Mouse (Mus musculus) forebrain, embryonic 15.5 days (tissue): Measurements from ENCODE around the gene Otop3. TPM values are rescaled to one million over a fixed set of nuclear protein-coding genes. Genes with fewer than 3 reads are reported as not detected.

Experiments
- ATAC-seq: fragments of 200-750 bp; cut with Nextera tagmentation; replicated peaks from 2 replicates; pipeline ENCODE4 v1.8.0; 2017; ENCODE audit warnings: mild to moderate bottlenecking, moderate TSS enrichment, moderate library complexity
- H3K27ac ChIP-seq: fragments of 300-500 bp; sonication (generic); replicated peaks from 2 replicates; pipeline ENCODE4 v1.5.1; 2015; ENCODE audit warnings: mild to moderate bottlenecking, inconsistent platforms
- H3K27me3 ChIP-seq: fragments of 300-500 bp; sonication (generic); 2 replicates; pipeline ENCODE4 v1.6.1; 2015; ENCODE audit warnings: inconsistent platforms
- H3K36me3 ChIP-seq: fragments of 300-500 bp; sonication (generic); 2 replicates; pipeline ENCODE4 v1.6.1; 2015; ENCODE audit warnings: mild to moderate bottlenecking, inconsistent platforms
- H3K4me1 ChIP-seq: fragments of 300-500 bp; sonication (generic); 2 replicates; pipeline ENCODE4 v1.6.1; 2015; ENCODE audit warnings: inconsistent platforms
- H3K4me2 ChIP-seq: fragments of 300-500 bp; sonication (generic); replicated peaks from 2 replicates; pipeline ENCODE4 v1.6.1; 2015; ENCODE audit warnings: mild to moderate bottlenecking, inconsistent platforms
- H3K4me3 ChIP-seq: fragments of 300-500 bp; sonication (generic); 2 replicates; pipeline ENCODE4 v1.5.1; 2015; ENCODE audit warnings: mild to moderate bottlenecking, inconsistent platforms
- H3K9ac ChIP-seq: fragments of 300-500 bp; sonication (generic); replicated peaks from 2 replicates; pipeline ENCODE4 v1.6.1; 2015; ENCODE audit warnings: mild to moderate bottlenecking, inconsistent platforms
- H3K9me3 ChIP-seq: fragments of 300-500 bp; sonication (generic); 2 replicates; pipeline ENCODE4 v1.6.1; 2016; ENCODE audit warnings: inconsistent platforms
- WGBS: fragments of 180-500 bp; shearing (Covaris S2); methylation state at CpG from one replicate; pipeline ENCODE4 v1.1.7; 2015; ENCODE audit warnings: mixed read lengths; 5-methylcytosine and 5-hydroxymethylcytosine counted together
- polyA plus RNA-seq: library from polyadenylated mRNA; unstranded; fragments of >200 nt; fragmentation: Nextera tagmentation; extraction: Ambion mirVana; gene quantifications from 2 replicates; pipeline ENCODE4 v1.2.1, GENCODE M21; 2015

Otop3 gene
- polyA plus RNA-seq, 1 experiment from 2014 or later: 0.25 TPM

DNA sequence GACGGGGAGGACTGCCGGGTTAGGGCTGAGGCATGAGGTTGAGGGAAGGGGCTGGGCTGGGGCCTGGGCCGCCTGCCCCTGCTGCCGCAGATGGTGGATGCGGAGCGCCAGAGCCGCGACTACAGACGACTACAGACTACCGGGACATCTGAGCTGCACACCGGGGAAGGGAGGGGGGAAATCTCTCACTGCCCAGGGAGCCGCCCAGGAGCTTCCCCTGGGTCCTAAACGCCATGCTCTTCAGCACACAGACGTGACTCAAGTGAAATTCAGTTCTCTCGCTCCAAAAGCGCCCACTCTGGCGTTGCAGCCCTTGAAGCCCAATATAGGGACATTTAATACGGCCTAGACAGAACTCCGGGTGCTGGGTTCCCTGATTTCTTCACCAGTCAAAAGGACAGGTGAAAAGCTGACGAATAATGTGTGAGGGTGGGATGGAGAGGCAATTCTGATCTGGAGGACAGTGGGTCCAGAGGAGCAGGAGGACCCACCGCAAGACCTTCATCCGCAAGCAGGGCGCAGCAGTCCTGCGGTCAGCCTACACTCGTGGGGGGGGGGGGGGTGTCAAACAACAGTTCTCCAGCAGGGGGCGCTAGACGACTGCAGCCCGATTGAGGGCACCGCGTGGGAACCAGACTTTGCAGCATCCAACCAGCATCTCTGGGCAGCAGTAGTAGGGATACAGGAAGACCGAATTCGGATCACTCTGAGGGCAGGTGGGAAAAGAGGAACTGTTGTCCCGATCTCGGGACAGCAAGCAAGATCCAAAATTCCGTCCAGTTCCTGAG is 12.4 kb upstream of the Otop3 start, which contains the start of gene Ush1g:
TSS of gene Ush1g (minus strand) at position 136 of the 788 bp plus-strand sequence.
- H3K27ac ChIP-seq: no peak within 1 kb of the TSS
- 3% methylated on average over 35 of the region's 35 CpGs for WGBS
- H3K9me3 ChIP-seq: no peaks in the 10 kb centered on the region
- no peak for ATAC-seq
- peaks cover 73% of the 10 kb centered on the region for H3K27me3 ChIP-seq
- peak within 1 kb of the TSS; percentile 12; the same call in 1 of the 2 replicates for H3K4me3 ChIP-seq
- H3K9ac ChIP-seq: no peak within 1 kb of the TSS
- H3K4me2 ChIP-seq: peak within 1 kb of the TSS; percentile 10; the same call in 1 of the 2 replicates
- H3K36me3 ChIP-seq: no peaks in the 10 kb centered on the region
- H3K4me1 ChIP-seq: peaks cover 32% of the 10 kb centered on the region

DNA sequence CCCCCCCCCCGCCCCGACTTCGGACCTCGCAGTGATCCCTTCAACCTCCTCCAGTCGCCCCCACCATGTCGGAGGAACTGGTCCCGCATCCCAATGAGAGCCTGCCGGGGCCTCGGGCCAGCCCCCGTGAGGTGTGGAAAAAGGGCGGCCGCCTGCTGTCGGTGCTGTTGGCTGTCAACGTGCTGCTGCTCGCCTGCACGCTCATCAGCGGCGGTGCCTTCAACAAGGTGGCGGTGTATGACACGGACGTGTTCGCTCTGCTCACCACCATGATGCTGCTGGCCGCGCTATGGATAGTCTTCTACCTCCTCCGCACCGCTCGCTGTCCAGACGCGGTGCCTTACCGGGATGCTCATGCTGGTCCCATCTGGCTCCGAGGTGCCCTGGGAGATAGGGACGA is 11.2 kb upstream of the Otop3 start:
- H3K9me3 ChIP-seq: no peaks in the 10 kb centered on the region
- H3K4me3 ChIP-seq: no peak overlapping the region
- H3K36me3 ChIP-seq: no peaks in the 10 kb centered on the region
- peaks cover 27% of the 10 kb centered on the region for H3K4me1 ChIP-seq
- no peak overlapping the region for H3K9ac ChIP-seq
- H3K27ac ChIP-seq: no peak overlapping the region
- 0 out of 2 replicates have a peak, but pooled peaks have one; percentile 26 for ATAC-seq
- H3K4me2 ChIP-seq: no peak overlapping the region
- 18% methylated on average over 32 of the region's 32 CpGs for WGBS
- peaks cover 61% of the 10 kb centered on the region for H3K27me3 ChIP-seq

DNA sequence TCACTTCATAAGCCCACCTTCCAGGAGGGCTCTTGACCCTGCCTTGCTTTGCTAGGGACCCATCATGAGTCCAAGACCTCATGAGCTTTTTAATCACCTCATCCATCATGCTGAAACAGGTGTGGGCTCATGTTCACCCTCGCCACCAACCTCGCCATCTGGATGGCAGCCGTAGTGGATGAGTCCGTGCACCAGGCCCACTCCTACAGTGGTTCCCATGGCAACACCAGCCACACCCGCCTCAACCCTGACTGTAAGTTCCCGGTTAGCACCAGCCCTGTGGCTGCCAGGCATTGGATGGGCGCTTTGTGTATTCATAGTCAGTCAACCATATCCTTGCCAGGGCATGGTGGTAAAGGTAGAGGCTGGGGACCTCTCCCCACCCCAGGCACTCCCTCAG is 7.8 kb upstream of the Otop3 start:
- ATAC-seq: no peak
- no peaks in the 10 kb centered on the region for H3K9me3 ChIP-seq
- H3K27me3 ChIP-seq: peaks cover 29% of the 10 kb centered on the region
- WGBS: 75% methylated on average over 7 of the region's 7 CpGs
- H3K36me3 ChIP-seq: no peaks in the 10 kb centered on the region
- no peak overlapping the region for H3K4me3 ChIP-seq
- no peak overlapping the region for H3K4me2 ChIP-seq
- H3K27ac ChIP-seq: no peak overlapping the region
- peaks cover 15% of the 10 kb centered on the region for H3K4me1 ChIP-seq
- H3K9ac ChIP-seq: no peak overlapping the region

DNA sequence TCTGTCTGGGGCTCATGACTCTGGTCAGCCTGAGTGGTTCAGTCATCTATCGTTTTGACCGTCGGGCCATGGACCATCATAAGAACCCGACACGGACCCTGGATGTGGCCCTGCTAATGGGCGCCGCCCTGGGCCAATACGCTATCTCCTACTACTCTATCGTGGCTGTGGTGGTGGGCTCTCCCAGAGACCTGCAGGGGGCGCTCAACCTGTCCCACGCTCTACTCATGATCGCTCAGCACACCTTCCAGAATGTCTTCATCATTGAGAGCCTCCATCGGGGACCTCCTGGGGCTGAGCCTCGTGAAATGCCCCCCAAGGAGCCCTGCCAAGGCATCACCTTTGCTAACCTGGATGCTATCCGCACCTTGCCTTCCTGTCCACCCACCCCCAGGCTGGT is 5.2 kb upstream of the Otop3 start:
- no peaks in the 10 kb centered on the region for H3K36me3 ChIP-seq
- no peak for ATAC-seq
- WGBS: 74% methylated on average over 15 of the region's 15 CpGs
- no peaks in the 10 kb centered on the region for H3K9me3 ChIP-seq
- no peak overlapping the region for H3K27ac ChIP-seq
- no peak overlapping the region for H3K4me3 ChIP-seq
- H3K4me2 ChIP-seq: no peak overlapping the region
- H3K4me1 ChIP-seq: peaks cover under 1% of the 10 kb centered on the region
- no peak overlapping the region for H3K9ac ChIP-seq
- peaks cover 7% of the 10 kb centered on the region; the same call in 1 of the 2 replicates for H3K27me3 ChIP-seq

DNA sequence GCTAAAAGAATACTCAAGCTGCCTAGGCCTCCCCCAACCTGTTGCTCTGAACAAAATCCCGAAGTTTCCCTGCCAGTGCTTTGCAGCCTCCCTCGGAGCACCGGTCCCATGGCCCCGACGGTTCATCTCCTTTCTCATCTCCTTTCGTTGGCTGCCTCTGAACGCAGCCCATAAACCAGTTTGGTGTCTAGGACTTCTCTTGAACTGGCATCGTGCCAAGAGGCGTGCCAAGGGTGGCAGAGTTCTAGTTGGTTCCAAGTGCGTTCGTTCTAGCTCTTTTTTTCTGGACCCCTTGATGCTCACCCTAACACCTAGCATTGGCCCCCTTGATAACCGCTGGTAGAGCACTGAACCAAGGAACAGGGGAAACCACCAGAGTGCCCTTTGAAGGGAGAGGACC is 692 bp downstream of the Otop3 start:
- Histone ChIP-seq H3K27ac (no peak overlapping the region), H3K36me3 (no peaks in the 10 kb centered on the region), H3K27me3 (peaks cover 19% of the 10 kb centered on the region), H3K9ac (no peak overlapping the region), H3K4me1 (peaks cover 9% of the 10 kb centered on the region), H3K4me2 (no peak overlapping the region), H3K4me3 (no peak overlapping the region), H3K9me3 (no peaks in the 10 kb centered on the region)
- WGBS: 45% methylated on average over 12 of the region's 12 CpGs
- ATAC-seq: no peak

DNA sequence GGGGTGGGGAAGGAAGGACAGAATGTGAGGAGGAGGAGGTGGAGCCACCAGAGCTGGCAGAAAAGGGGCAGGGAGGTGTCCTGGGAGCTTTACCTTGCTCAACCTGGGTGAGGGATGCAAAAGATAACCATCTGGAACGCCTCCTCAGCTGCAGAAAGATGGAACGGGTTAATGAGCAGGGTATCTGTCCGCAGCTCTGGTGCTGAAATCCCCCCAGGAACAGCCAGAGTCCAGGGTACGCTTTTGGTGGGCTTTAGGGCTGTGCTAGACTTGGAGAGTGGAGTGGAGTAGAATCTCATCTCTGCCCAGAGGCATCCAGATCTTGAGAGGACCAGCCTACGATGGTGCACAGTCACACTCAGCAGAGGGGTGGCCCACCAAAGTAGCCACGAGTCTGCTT is 1.6 kb downstream of the Otop3 start:
- H3K9me3 ChIP-seq: no peaks in the 10 kb centered on the region
- H3K36me3 ChIP-seq: no peaks in the 10 kb centered on the region
- H3K4me2 ChIP-seq: no peak overlapping the region
- H3K27ac ChIP-seq: no peak overlapping the region
- no peak for ATAC-seq
- 22% methylated on average over 6 of the region's 6 CpGs for WGBS
- peaks cover 19% of the 10 kb centered on the region for H3K27me3 ChIP-seq
- no peak overlapping the region for H3K4me3 ChIP-seq
- H3K4me1 ChIP-seq: peaks cover 9% of the 10 kb centered on the region
- no peak overlapping the region for H3K9ac ChIP-seq

DNA sequence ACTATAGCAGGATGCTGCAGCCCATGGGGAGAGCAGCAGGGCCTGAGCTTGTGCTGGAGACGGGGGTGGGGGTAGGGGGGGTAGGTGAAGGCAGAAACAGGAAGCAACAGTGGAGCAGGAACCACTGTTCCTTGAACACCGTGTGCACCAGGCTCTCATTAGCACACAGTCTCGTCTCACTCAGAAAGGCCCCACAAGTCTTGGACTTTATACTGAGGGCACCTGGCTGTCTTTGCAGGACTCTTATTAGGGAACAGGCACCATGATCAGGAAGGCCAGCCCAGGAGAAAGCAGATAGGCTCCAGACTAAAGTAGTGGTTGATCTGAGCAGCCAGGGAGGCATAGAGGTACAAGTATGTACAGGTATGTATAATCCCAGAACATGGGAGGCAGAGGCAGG is 2.8 kb downstream of the Otop3 start:
- Histone ChIP-seq H3K9me3 (no peaks in the 10 kb centered on the region), H3K9ac (no peak overlapping the region), H3K4me3 (no peak overlapping the region), H3K27ac (no peak overlapping the region), H3K4me1 (peaks cover 9% of the 10 kb centered on the region), H3K36me3 (no peaks in the 10 kb centered on the region), H3K27me3 (peaks cover 19% of the 10 kb centered on the region), H3K4me2 (no peak overlapping the region)
- no peak for ATAC-seq
- 73% methylated on average over 3 of the region's 3 CpGs for WGBS

DNA sequence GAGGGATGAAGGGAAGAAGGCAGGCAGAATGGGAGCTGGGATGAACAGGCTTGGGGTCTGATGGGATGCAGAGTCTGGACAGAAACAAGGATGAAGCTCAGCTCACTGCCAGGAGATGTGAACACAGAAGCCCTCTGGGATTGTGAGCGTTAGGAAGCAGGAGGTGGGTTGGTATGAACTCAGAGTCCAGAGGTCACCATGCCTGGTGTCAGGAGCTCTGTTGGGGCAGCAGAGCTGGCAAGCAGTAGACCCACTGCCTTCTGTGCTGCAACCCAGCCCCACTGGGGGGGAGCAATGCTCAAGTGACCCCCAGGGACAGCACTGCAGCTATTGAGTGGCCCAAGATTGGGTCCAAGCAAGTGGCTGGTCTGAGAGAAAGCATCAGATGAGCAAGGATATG is 3.3 kb downstream of the Otop3 start:
- no peak for ATAC-seq
- Histone ChIP-seq H3K9ac (no peak overlapping the region), H3K27me3 (peaks cover 19% of the 10 kb centered on the region), H3K4me3 (no peak overlapping the region), H3K4me1 (peaks cover 9% of the 10 kb centered on the region), H3K4me2 (no peak overlapping the region), H3K9me3 (no peaks in the 10 kb centered on the region), H3K27ac (no peak overlapping the region), H3K36me3 (no peaks in the 10 kb centered on the region)
- WGBS: 71% methylated on average over 1 of the region's 1 CpGs

DNA sequence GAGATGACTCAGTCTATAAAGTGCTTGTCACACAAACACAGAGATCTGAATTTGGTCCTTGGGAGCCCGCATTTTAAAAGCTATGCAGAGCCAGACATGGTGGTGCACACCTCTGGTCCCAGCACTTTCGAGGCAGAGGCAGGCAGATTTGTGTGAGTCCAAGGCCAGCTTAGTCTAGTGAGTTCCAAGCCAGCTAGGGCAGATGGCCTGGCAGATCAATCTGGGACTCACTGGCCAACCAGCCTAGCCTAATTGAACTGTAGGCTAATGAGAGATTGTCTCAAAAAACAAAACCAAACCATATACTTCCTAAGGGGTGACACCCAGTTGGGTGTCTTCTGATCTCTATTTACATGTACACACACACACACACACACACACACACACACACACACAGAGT is 6.7 kb downstream of the Otop3 start:
- no peak overlapping the region for H3K4me2 ChIP-seq
- no peak overlapping the region for H3K9ac ChIP-seq
- no peaks in the 10 kb centered on the region for H3K9me3 ChIP-seq
- ATAC-seq: no peak
- no peak overlapping the region for H3K4me3 ChIP-seq
- H3K27ac ChIP-seq: no peak overlapping the region
- H3K27me3 ChIP-seq: no peaks in the 10 kb centered on the region; the same call in 1 of the 2 replicates
- no peaks in the 10 kb centered on the region for H3K4me1 ChIP-seq
- H3K36me3 ChIP-seq: no peaks in the 10 kb centered on the region
- 69% methylated on average over 2 of the region's 2 CpGs for WGBS

DNA sequence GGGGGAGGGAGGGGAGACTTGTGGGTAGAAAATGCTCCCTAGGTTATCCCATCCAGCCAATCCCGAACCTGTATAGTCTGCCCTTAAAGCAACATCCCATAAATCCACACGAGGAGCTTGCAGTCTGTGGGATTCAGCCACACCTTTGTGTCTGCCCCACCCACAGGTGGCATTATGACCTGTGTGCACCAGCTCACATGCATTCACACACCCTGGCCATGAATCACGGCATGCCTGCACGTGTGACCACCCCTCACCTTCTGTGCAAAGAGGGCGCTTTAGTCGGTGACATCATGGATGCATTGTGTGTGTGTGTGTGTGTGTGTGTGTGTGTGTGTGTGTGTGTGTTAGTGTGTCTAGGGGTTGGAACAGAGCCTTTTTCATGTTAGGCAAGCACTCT is 7.3 kb downstream of the Otop3 start:
- Histone ChIP-seq H3K4me3 (no peak overlapping the region), H3K9me3 (no peaks in the 10 kb centered on the region), H3K27ac (no peak overlapping the region), H3K4me2 (no peak overlapping the region), H3K4me1 (no peaks in the 10 kb centered on the region), H3K9ac (no peak overlapping the region), H3K27me3 (no peaks in the 10 kb centered on the region; the same call in 1 of the 2 replicates), H3K36me3 (no peaks in the 10 kb centered on the region)
- ATAC-seq: no peak
- WGBS: 68% methylated on average over 6 of the region's 6 CpGs

DNA sequence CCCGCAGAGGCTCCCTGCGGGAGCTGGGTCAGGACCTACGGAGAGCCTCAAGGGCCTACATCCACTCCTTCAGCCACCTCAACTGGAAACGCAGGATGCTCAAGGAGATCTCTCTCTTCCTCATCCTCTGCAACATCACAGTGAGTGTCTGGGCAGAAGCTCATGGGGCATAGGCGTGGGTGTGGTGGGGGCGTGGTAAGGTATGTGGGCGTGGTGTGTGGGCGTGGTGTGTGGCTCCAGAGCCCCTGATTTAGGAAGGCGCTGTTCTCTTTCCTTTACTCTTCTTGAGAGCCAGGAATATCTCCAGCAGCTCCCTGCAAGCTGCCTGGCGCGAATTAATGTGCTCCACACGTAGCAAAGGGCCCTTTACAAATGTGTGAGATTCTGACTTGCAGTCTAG is 10.4 kb downstream of the Otop3 start:
- Histone ChIP-seq H3K9ac (no peak overlapping the region), H3K27ac (no peak overlapping the region), H3K9me3 (no peaks in the 10 kb centered on the region), H3K27me3 (no peaks in the 10 kb centered on the region), H3K4me1 (no peaks in the 10 kb centered on the region), H3K4me2 (no peak overlapping the region), H3K4me3 (no peak overlapping the region), H3K36me3 (no peaks in the 10 kb centered on the region; the same call in 1 of the 2 replicates)
- WGBS: 15% methylated on average over 12 of the region's 12 CpGs
- no peak for ATAC-seq

DNA sequence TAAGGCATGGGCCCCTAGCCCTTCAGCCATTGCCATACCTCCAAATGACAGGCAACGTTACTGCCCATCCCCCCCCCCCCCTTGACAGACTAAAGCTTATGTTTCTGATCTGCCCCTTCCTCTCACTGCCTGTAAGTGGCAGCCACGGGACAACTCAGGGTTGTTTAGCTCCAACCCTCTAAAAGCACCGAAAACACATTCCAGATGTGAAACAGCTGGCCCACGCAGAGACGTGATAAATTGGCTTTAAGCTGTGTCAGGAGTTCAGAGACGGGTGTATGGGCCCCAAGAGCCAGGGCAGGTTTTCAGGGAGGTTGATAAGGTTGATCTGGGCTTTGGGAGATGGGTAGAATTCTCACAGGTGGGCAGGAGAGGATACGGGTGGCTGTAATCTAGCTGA is 11.0 kb downstream of the Otop3 start:
- Histone ChIP-seq H3K4me1 (no peaks in the 10 kb centered on the region), H3K4me3 (no peak overlapping the region), H3K27me3 (no peaks in the 10 kb centered on the region), H3K4me2 (no peak overlapping the region), H3K36me3 (peaks cover under 1% of the 10 kb centered on the region; the same call in 1 of the 2 replicates), H3K9ac (no peak overlapping the region), H3K27ac (no peak overlapping the region), H3K9me3 (no peaks in the 10 kb centered on the region)
- ATAC-seq: no peak
- WGBS: 51% methylated on average over 7 of the region's 7 CpGs
